Mouse (Mus musculus) kidney, embryonic 14.5 days (tissue): ENCODE results near the gene Hs3st2. TPM values are rescaled to one million over a fixed set of nuclear protein-coding genes. Genes with fewer than 3 reads are reported as not detected.

Experiments used
- ATAC-seq: fragments of 200-750 bp; cut with Nextera tagmentation; 2 replicates; pipeline ENCODE4 v1.8.0; 2017; ENCODE audit warnings: moderate number of reproducible peaks, mild to moderate bottlenecking, moderate TSS enrichment, moderate library complexity; ENCODE audit not compliant: low FRiP score, low TSS enrichment
- H3K27ac ChIP-seq: fragments of 300-500 bp; sonication (generic); 2 replicates; pipeline ENCODE4 v1.5.1; 2014; ENCODE audit warnings: low read depth, mild to moderate bottlenecking, low read length, moderate library complexity, mixed read lengths
- H3K27me3 ChIP-seq: fragments of 300-500 bp; sonication (generic); 2 replicates; pipeline ENCODE4 v1.6.1; 2014; ENCODE audit warnings: mild to moderate bottlenecking, low read length; ENCODE audit not compliant: control insufficient read depth, insufficient read depth
- H3K36me3 ChIP-seq: fragments of 300-500 bp; sonication (generic); 2 replicates; pipeline ENCODE4 v1.6.1; 2014; ENCODE audit warnings: low read length, mixed read lengths; ENCODE audit not compliant: control insufficient read depth, insufficient read depth
- H3K4me1 ChIP-seq: fragments of 300-500 bp; sonication (generic); 2 replicates; pipeline ENCODE4 v1.6.1; 2014; ENCODE audit warnings: low read length, mixed read lengths; ENCODE audit not compliant: control insufficient read depth, insufficient read depth
- H3K4me2 ChIP-seq: fragments of 300-500 bp; sonication (generic); replicated peaks from 2 replicates; pipeline ENCODE4 v1.6.1; 2014; ENCODE audit warnings: low read depth, mild to moderate bottlenecking, low read length
- H3K4me3 ChIP-seq: fragments of 300-500 bp; sonication (generic); 2 replicates; pipeline ENCODE4 v1.5.1; 2014; ENCODE audit warnings: mild to moderate bottlenecking, low read length
- H3K9ac ChIP-seq: fragments of 300-500 bp; sonication (generic); 2 replicates; pipeline ENCODE4 v1.6.1; 2014; ENCODE audit warnings: low read depth, mild to moderate bottlenecking, low read length, moderate library complexity
- H3K9me3 ChIP-seq: fragments of 300-500 bp; sonication (generic); 2 replicates; pipeline ENCODE4 v1.6.1; 2016; ENCODE audit warnings: low read length; ENCODE audit not compliant: control insufficient read depth
- whole genome bisulfite sequencing: fragments of 180-500 bp; shearing (Covaris S2); extraction: QIAGEN DNeasy Blood & Tissue Kit; methylation state at CpG from one replicate; pipeline ENCODE4 v1.1.7; 2014; 5-methylcytosine and 5-hydroxymethylcytosine counted together
- polyA plus RNA-seq: library from polyadenylated mRNA; unstranded; fragments of >200 nt; fragmentation: Nextera tagmentation; extraction: Ambion mirVana; gene quantifications from 2 replicates; pipeline ENCODE4 v1.2.1, GENCODE M21; 2014

The Hs3st2 gene
- polyA plus RNA-seq, 1 experiment from 2014 or later = 1.1 TPM

DNA sequence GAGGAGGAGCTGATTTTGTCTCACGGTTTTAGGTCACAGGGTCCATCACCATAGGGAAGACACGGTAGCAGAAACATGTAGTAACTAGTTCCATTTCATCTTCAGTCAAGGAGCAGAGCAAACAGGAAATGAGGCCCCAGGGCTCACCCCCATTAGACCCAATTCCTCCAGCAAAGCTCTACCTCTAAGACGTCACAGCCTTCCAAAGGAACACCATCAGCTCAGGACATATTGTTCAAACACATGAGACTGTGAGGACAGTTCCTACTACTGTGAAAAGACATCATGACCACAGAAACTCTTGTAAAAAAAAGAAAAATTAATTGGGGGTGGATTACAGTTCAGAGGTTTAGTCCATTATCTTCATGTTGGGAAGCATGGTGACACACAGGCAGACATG lies 125.1 kb downstream of the Hs3st2 start:
- WGBS = 53% methylated on average over 3 of the region's 3 CpGs
- no peak overlapping the region for H3K4me2 ChIP-seq
- no peaks in the 10 kb centered on the region; the same call in 1 of the 2 replicates for H3K9me3 ChIP-seq
- H3K9ac ChIP-seq = no peak overlapping the region
- H3K4me1 ChIP-seq = no peaks in the 10 kb centered on the region
- H3K36me3 ChIP-seq = no peaks in the 10 kb centered on the region
- no peaks in the 10 kb centered on the region for H3K27me3 ChIP-seq
- no peak overlapping the region for H3K4me3 ChIP-seq
- no peak for ATAC-seq
- H3K27ac ChIP-seq = no peak overlapping the region

DNA sequence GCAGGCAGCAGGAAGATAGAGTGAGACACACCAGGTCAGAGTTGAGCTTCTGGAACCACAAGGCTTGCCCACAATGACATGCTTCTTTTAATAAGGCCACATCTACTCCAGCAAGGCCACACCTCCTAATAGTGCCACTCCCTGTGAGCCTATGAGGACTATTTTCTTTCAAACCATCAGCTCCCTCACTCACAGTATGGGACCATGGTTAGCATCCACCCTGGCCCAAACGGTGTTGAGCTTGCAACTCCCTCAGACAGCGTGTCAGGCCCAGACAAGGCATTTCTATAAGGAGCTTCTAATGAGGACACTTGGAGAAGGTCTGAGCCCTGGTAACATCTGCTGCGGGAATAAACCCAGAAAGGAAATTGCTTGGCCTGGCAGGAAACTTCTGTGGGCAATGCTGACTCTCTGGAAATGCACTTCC lies 125.5 kb downstream of the Hs3st2 start:
- Histone ChIP-seq H3K9me3 (no peaks in the 10 kb centered on the region; the same call in 1 of the 2 replicates), H3K27ac (no peak overlapping the region), H3K27me3 (no peaks in the 10 kb centered on the region), H3K9ac (no peak overlapping the region), H3K4me3 (no peak overlapping the region), H3K4me1 (no peaks in the 10 kb centered on the region), H3K36me3 (no peaks in the 10 kb centered on the region), H3K4me2 (no peak overlapping the region)
- 87% methylated on average over 3 of the region's 3 CpGs for WGBS
- no peak for ATAC-seq

DNA sequence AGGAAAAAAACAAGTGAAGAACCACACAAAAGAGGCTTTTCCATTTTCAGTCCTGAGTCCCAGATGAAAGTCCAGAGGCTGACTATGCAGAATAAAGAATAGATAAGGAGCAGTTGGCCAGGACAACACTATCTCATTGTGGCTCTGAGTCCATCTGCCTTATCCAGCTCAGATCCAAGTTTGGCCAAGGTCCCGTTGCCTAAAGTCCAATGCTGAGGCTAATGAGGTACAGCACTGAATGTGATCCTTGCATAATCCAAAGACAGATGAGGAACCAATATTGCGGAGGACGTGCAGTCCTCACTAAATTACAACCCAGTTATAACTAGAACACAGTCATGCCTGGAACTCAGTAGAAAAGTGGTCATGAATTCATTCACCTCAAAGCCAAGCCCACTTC lies 130.5 kb downstream of the Hs3st2 start:
- H3K4me2 ChIP-seq = no peak overlapping the region
- ATAC-seq = no peak
- H3K9ac ChIP-seq = no peak overlapping the region
- no peaks in the 10 kb centered on the region for H3K36me3 ChIP-seq
- WGBS = 89% methylated on average over 3 of the region's 3 CpGs
- no peaks in the 10 kb centered on the region for H3K27me3 ChIP-seq
- no peaks in the 10 kb centered on the region; the same call in 1 of the 2 replicates for H3K9me3 ChIP-seq
- no peaks in the 10 kb centered on the region for H3K4me1 ChIP-seq
- H3K27ac ChIP-seq = no peak overlapping the region
- H3K4me3 ChIP-seq = no peak overlapping the region

DNA sequence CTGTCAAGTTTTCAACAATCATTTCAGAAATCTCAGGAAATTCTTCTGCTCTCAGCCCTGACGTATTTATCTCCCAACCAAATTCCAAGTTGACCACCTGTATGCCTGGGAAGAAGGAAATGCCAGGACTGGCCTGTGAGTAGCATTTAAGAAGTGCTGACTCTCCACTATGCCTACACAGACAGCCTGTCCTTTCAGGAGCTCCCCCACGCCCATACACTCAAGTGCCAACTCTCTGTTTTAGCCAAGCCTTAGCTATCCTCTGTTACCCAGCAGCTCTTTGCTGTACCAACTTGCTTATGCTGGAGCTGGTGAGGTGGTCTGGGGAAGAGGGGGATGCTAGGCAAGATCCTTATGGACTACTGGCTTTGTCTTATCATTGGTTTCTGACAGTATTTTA lies 137.4 kb downstream of the Hs3st2 start:
- H3K36me3 ChIP-seq = no peaks in the 10 kb centered on the region
- no peak overlapping the region for H3K4me3 ChIP-seq
- H3K27me3 ChIP-seq = no peaks in the 10 kb centered on the region
- ATAC-seq = no peak
- no peak overlapping the region for H3K9ac ChIP-seq
- 83% methylated on average over 2 of the region's 2 CpGs for WGBS
- H3K4me2 ChIP-seq = no peak overlapping the region
- no peak overlapping the region for H3K27ac ChIP-seq
- H3K4me1 ChIP-seq = no peaks in the 10 kb centered on the region
- no peaks in the 10 kb centered on the region for H3K9me3 ChIP-seq

DNA sequence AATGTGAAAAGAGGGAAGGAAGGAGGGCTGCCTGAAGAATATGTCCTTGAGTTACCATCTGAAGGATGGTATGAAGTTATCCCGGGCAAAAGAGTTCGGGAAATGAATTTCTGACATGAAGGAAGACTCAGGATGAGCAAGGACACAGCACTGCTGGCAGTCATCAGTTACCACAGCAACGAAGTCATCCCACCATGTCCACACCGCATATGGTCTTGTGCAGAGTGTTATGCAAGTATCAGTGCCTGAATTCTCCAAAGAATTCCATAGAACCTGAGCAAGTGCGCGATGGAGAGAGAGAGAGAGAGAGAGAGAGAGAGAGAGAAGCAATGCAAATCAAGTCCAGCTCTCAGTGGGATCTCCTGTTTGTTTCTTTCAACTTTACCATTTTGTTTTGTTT lies 142.0 kb downstream of the Hs3st2 start:
- Histone ChIP-seq H3K4me1 (no peaks in the 10 kb centered on the region), H3K36me3 (no peaks in the 10 kb centered on the region), H3K4me2 (no peak overlapping the region), H3K27ac (no peak overlapping the region), H3K27me3 (no peaks in the 10 kb centered on the region), H3K9ac (no peak overlapping the region), H3K4me3 (no peak overlapping the region), H3K9me3 (no peaks in the 10 kb centered on the region)
- no peak for ATAC-seq
- 90% methylated on average over 6 of the region's 6 CpGs for WGBS

DNA sequence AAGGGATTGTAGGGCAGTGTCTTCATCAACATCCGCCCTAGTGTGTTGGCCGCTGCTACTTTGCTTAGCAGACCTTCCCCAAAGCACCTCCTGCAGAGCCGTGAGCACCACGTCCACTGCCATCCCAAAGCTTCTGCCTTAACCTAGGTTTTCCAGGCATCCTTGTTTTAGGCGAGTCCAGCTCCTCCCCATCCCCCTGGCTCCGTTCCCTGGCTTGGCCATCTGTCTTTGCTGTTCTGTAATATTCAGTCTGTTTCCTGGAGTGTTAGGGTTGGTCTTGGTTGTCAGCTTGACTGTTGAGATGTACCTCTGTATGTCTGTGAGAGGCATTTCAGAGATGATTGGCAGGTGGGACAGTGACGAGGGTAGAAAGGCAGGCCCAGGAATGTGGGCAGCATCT lies 142.7 kb downstream of the Hs3st2 start:
- no peaks in the 10 kb centered on the region for H3K9me3 ChIP-seq
- H3K4me2 ChIP-seq = no peak overlapping the region
- no peak overlapping the region for H3K4me3 ChIP-seq
- ATAC-seq = no peak
- H3K4me1 ChIP-seq = no peaks in the 10 kb centered on the region
- WGBS = 86% methylated on average over 7 of the region's 7 CpGs
- H3K9ac ChIP-seq = no peak overlapping the region
- no peak overlapping the region for H3K27ac ChIP-seq
- no peaks in the 10 kb centered on the region for H3K27me3 ChIP-seq
- H3K36me3 ChIP-seq = no peaks in the 10 kb centered on the region

DNA sequence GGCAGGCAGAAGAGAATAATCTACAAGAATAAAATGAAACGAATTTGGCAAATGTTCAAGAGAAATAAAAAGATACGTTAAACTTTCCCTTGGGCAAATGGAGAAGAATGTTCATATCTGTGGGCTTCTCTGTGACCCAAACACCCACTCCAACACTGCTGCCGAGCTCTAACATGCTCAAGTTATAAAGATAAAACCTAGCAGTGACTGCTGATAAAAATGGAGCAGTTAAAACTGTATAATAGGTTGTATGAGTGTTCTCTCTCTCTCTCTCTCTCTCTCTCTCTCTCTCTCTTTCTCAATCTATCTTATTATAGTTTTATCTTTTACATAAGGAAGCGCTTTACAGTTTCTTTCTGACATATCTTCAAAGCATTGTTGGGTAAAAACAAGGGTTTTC lies 144.3 kb downstream of the Hs3st2 start:
- no peaks in the 10 kb centered on the region for H3K4me1 ChIP-seq
- no peak for ATAC-seq
- 63% methylated on average over 4 of the region's 4 CpGs for WGBS
- H3K27me3 ChIP-seq = no peaks in the 10 kb centered on the region
- H3K36me3 ChIP-seq = no peaks in the 10 kb centered on the region
- H3K9ac ChIP-seq = no peak overlapping the region
- H3K9me3 ChIP-seq = no peaks in the 10 kb centered on the region
- no peak overlapping the region for H3K27ac ChIP-seq
- H3K4me2 ChIP-seq = no peak overlapping the region
- H3K4me3 ChIP-seq = no peak overlapping the region

DNA sequence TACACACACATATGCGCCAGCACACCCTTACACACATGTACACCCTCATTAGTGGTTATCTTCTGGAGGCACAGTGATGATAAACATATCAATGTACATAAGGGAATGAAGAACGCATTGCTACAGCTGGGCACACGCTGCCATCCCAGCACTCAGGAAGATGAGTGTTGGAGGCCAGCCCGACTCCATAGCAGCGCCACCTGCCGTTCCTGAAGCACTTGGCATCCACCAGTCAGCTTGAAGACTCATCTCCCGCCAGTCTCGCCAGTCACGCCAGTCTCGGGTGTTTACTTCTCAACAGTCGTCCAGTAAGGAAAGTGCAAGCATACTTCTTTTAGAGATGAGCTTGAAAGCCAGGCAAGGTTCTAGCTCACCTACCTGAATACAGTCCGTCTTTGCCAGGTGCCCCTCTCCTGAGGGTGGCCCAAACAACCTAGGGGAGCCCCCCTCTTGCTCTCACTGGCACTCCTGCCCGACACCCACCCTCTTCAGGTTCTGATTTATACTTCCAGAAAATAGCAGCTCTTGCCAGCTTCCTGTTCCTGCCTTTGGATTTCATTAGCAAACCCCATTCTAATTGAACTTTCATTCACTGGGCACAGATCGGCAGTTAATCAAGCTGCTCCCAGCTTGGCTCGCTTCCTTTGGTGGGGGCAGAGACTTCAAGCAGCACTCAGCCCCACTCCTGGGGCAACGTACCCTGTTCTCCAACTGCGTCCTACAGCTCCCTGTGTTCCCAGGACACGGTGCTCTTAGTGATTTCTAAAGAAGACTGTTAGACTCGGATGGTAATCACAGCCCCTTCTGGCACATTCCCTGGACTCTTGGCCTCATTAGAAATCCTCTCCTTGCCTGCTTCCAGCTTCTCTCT lies 148.0 kb downstream of the Hs3st2 start:
- H3K27me3 ChIP-seq = no peaks in the 10 kb centered on the region
- H3K4me3 ChIP-seq = no peak overlapping the region
- ATAC-seq = no peak
- WGBS = 51% methylated on average over 19 of the region's 19 CpGs
- no peaks in the 10 kb centered on the region for H3K9me3 ChIP-seq
- H3K36me3 ChIP-seq = no peaks in the 10 kb centered on the region
- no peak overlapping the region for H3K4me2 ChIP-seq
- no peak overlapping the region for H3K9ac ChIP-seq
- H3K27ac ChIP-seq = no peak overlapping the region
- no peaks in the 10 kb centered on the region for H3K4me1 ChIP-seq

DNA sequence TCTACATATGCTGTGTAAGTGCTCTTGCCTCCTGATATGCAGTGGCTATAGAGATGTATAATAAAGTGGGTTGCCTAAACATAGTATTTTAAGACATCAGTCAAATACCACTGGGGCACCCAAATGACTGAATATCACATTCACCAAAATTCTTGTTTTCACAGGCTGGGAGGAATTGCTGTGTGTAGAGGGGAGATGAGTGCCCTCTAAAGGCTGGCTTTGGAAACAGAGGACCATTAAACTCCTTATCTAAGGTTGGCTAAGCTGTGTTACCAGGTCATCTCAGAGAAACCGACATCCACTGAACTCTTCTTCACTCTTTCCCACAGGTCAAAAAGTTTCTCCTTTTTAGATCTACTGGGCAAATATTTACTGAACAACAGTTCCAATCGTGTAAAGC lies 150.8 kb downstream of the Hs3st2 start:
- Histone ChIP-seq H3K9ac (no peak overlapping the region), H3K27me3 (no peaks in the 10 kb centered on the region), H3K4me3 (no peak overlapping the region), H3K27ac (no peak overlapping the region), H3K4me1 (no peaks in the 10 kb centered on the region), H3K9me3 (no peaks in the 10 kb centered on the region), H3K36me3 (no peaks in the 10 kb centered on the region), H3K4me2 (no peak overlapping the region)
- no peak for ATAC-seq
- 59% methylated on average over 2 of the region's 2 CpGs for WGBS
